Mouse (Mus musculus): ENCODE results near the gene Dnajb3.

Gene Dnajb3

GRCm38 (mm10) chr1:88205294-88205922, at the start of gene Dnajb3:
Gene Dnajb3 (minus strand): TSS chr1:88205782.
- DNase-seq (ENCODE audit: inconsistent age in 2 of 2, low spot score in 1 of 2), result peak; percentile 80 to 89

GRCm38 (mm10) chr1:88254793-88255465, 49.3 kb upstream of the Dnajb3 start:
- DNase-seq (ENCODE audit: inconsistent age in 2 of 2, low spot score in 1 of 2), result peak in 1 of 2 experiments; percentile 31

- no peak for DNase-seq (ENCODE audit: inconsistent age in 2 of 2, low spot score in 1 of 2)
Observed at GRCm38 (mm10) chr1:88253540-88253939, 48.0 kb upstream of the Dnajb3 start.

GRCm38 (mm10) chr1:88253106-88253505, 47.5 kb upstream of the Dnajb3 start:
- DNase-seq (ENCODE audit: inconsistent age in 2 of 2, low spot score in 1 of 2), result no peak

GRCm38 (mm10) chr1:88250023-88250422, 44.4 kb upstream of the Dnajb3 start:
- no peak for DNase-seq (ENCODE audit: inconsistent age in 2 of 2, low spot score in 1 of 2)

GRCm38 (mm10) chr1:88249596-88249995, 44.0 kb upstream of the Dnajb3 start:
- DNase-seq (ENCODE audit: inconsistent age in 2 of 2, low spot score in 1 of 2), result no peak

- DNase-seq (ENCODE audit: inconsistent age in 2 of 2, low spot score in 1 of 2), result no peak
Observed at GRCm38 (mm10) chr1:88248658-88249057, 43.1 kb upstream of the Dnajb3 start.

- no peak for DNase-seq (ENCODE audit: inconsistent age in 2 of 2, low spot score in 1 of 2)
Observed at GRCm38 (mm10) chr1:88247660-88248059, 42.1 kb upstream of the Dnajb3 start.

GRCm38 (mm10) chr1:88246386-88246785, 40.8 kb upstream of the Dnajb3 start:
- DNase-seq (ENCODE audit: inconsistent age in 2 of 2, low spot score in 1 of 2), result no peak

- DNase-seq (ENCODE audit: inconsistent age in 2 of 2, low spot score in 1 of 2), result no peak
Observed at GRCm38 (mm10) chr1:88245881-88246280, 40.3 kb upstream of the Dnajb3 start.

GRCm38 (mm10) chr1:88243861-88244260, 38.3 kb upstream of the Dnajb3 start:
- no peak for DNase-seq (ENCODE audit: inconsistent age in 2 of 2, low spot score in 1 of 2)

- no peak for DNase-seq (ENCODE audit: inconsistent age in 2 of 2, low spot score in 1 of 2)
Observed at GRCm38 (mm10) chr1:88240579-88240978, 35.0 kb upstream of the Dnajb3 start.

- peak; percentile 69 to 82 for DNase-seq (ENCODE audit: inconsistent age in 2 of 2, low spot score in 1 of 2)
Observed at GRCm38 (mm10) chr1:88240072-88240471, 34.5 kb upstream of the Dnajb3 start.

- DNase-seq (ENCODE audit: inconsistent age in 2 of 2, low spot score in 1 of 2), result no peak
Observed at GRCm38 (mm10) chr1:88238771-88239170, 33.2 kb upstream of the Dnajb3 start.

GRCm38 (mm10) chr1:88237311-88237710, 31.7 kb upstream of the Dnajb3 start:
- DNase-seq (ENCODE audit: inconsistent age in 2 of 2, low spot score in 1 of 2), result no peak

GRCm38 (mm10) chr1:88235894-88236415, 30.4 kb upstream of the Dnajb3 start:
- DNase-seq (ENCODE audit: inconsistent age in 2 of 2, low spot score in 1 of 2), result no peak

- DNase-seq (ENCODE audit: inconsistent age in 2 of 2, low spot score in 1 of 2), result no peak
Observed at GRCm38 (mm10) chr1:88235046-88235893, 29.7 kb upstream of the Dnajb3 start.

GRCm38 (mm10) chr1:88234646-88235045, 29.1 kb upstream of the Dnajb3 start:
- DNase-seq (ENCODE audit: inconsistent age in 2 of 2, low spot score in 1 of 2), result no peak

- DNase-seq (ENCODE audit: inconsistent age in 2 of 2, low spot score in 1 of 2), result no peak
Observed at GRCm38 (mm10) chr1:88234248-88234610, 28.6 kb upstream of the Dnajb3 start.

GRCm38 (mm10) chr1:88233421-88234247, 28.1 kb upstream of the Dnajb3 start:
- DNase-seq (ENCODE audit: inconsistent age in 2 of 2, low spot score in 1 of 2), result no peak

All from adrenal gland, adult (tissue).